Mouse (Mus musculus) cortical plate, adult 2 months (tissue): ENCODE data around the gene Dchs2. TPM values are rescaled to one million over a fixed set of nuclear protein-coding genes. Genes with fewer than 3 reads are reported as not detected.

ENCODE experiments used
- H3K27ac ChIP-seq: fragments of 200-500 bp; 2 replicates; pipeline ENCODE4 v1.5.1; 2012; ENCODE audit warnings: low read length, control low read depth, inconsistent platforms; ENCODE audit not compliant: insufficient read depth
- H3K4me1 ChIP-seq: fragments of 200-500 bp; 2 replicates; pipeline ENCODE4 v1.6.1; 2011; ENCODE audit warnings: low read length; ENCODE audit not compliant: control insufficient read depth, insufficient read depth
- H3K4me3 ChIP-seq: fragments of 200-500 bp; 2 replicates; pipeline ENCODE4 v1.5.1; 2011; ENCODE audit warnings: mild to moderate bottlenecking, low read length, control low read depth; ENCODE audit not compliant: insufficient read depth
- CTCF ChIP-seq: fragments of 200-500 bp; IDR thresholded peaks from 2 replicates; pipeline ENCODE4 v1.5.1; 2011; ENCODE audit warnings: mild to moderate bottlenecking, control low read depth, low read length; ENCODE audit not compliant: insufficient read depth; ENCODE audit errors: extremely low read depth
- POLR2A ChIP-seq: fragments of 200-500 bp; IDR thresholded peaks from 2 replicates; pipeline ENCODE4 v1.6.1; 2011; ENCODE audit warnings: mild to moderate bottlenecking, low read length, control low read depth; ENCODE audit not compliant: insufficient read depth; ENCODE audit errors: extremely low read depth
- polyA plus RNA-seq: library from polyadenylated mRNA; depleted of rRNA; stranded (reverse); fragments of >200 nt; gene quantifications from 2 replicates; pipeline ENCODE4 v1.2.3, GENCODE M21; 2012; rRNA removed

The Dchs2 gene
- polyA plus RNA-seq, 1 experiment, result 0.38 TPM

GRCm38 (mm10) chr3:83369871-83370270 lies 242.1 kb downstream of the Dchs2 start:
- Histone ChIP-seq H3K4me3 (no peak overlapping the region), H3K27ac (no peak overlapping the region), H3K4me1 (no peaks in the 10 kb centered on the region)
- TF ChIP-seq POLR2A, result no peak
- TF ChIP-seq CTCF, result no peak

- Histone ChIP-seq H3K4me3 (no peak overlapping the region), H3K4me1 (no peaks in the 10 kb centered on the region), H3K27ac (no peak overlapping the region)
- no peak for TF ChIP-seq CTCF
- no peak for TF ChIP-seq POLR2A
Observed at GRCm38 (mm10) chr3:83374333-83374732, 246.6 kb downstream of the Dchs2 start.

GRCm38 (mm10) chr3:83376834-83377233 lies 249.1 kb downstream of the Dchs2 start:
- no peak overlapping the region for H3K4me3 ChIP-seq
- TF ChIP-seq POLR2A (no peak), CTCF (no peak)
- no peak overlapping the region for H3K27ac ChIP-seq
- no peaks in the 10 kb centered on the region for H3K4me1 ChIP-seq

Other genes starting within 250 kb of the Dchs2 start
- 0.04 and 0.08 TPM in 2 replicates for gene Lrat, start 224.0 kb upstream of the Dchs2 start, polyA plus RNA-seq
- gene Fgg, start 120.2 kb upstream of the Dchs2 start, polyA plus RNA-seq, result not detected in 2 replicates
- gene Fga, start 101.9 kb upstream of the Dchs2 start, polyA plus RNA-seq, result not detected in 2 replicates
- gene Fgb, start 78.1 kb upstream of the Dchs2 start, polyA plus RNA-seq, result 0.04 TPM in 1 of 2 replicates, not detected in the other
- 45.0 TPM in 2 replicates for gene Plrg1, start 72.4 kb upstream of the Dchs2 start, polyA plus RNA-seq